Mouse (Mus musculus) MEL (cell line): Measurements from ENCODE around the gene Rpl13a. TPM values are rescaled to one million over a fixed set of nuclear protein-coding genes. Genes with fewer than 3 reads are reported as not detected.
A peak's percentile ranks its signal among the peaks of the same experiment; 100 is the strongest.

ENCODE experiments used
- DNase-seq: peaks from one replicate; pipeline ENCODE4 v3.0.0; 2011; ENCODE audit warnings: low read depth, low spot score
- H3K27ac ChIP-seq: 2 replicates; pipeline ENCODE4 v1.5.1; 2012; ENCODE audit warnings: low read depth, mild to moderate bottlenecking, control low read depth, low read length, moderate library complexity; ENCODE audit not compliant: control insufficient read depth
- H3K27me3 ChIP-seq, 2 experiments: fragments of 150-350 bp in 1 of 2; sonication (generic) in 1 of 2; 2 replicates each; pipeline ENCODE4 v1.6.1; 2012; ENCODE audit warnings: low read length in 2 of 2, mild to moderate bottlenecking in 2 of 2, improper control_type of control experiment in 1 of 2, moderate library complexity in 1 of 2; ENCODE audit not compliant: insufficient read depth in 2 of 2, control insufficient read depth in 1 of 2
- H3K36me3 ChIP-seq, 2 experiments: 2 replicates each; pipeline ENCODE4 v1.6.1; 2012 to 2014; ENCODE audit warnings: low read length in 2 of 2, improper control_type of control experiment in 1 of 2, inconsistent platforms in 1 of 2, mild to moderate bottlenecking in 1 of 2; ENCODE audit not compliant: insufficient read depth in 2 of 2, control insufficient read depth in 1 of 2
- H3K4me1 ChIP-seq, 2 experiments: fragments of 150-350 bp in 1 of 2; sonication (generic) in 1 of 2; 2 replicates each; pipeline ENCODE4 v1.6.1; 2012; ENCODE audit warnings: low read length in 2 of 2, improper control_type of control experiment in 1 of 2, mild to moderate bottlenecking in 1 of 2; ENCODE audit not compliant: insufficient read depth in 2 of 2, control insufficient read depth in 1 of 2
- H3K4me3 ChIP-seq, 2 experiments: fragments of 150-350 bp in 1 of 2; sonication (generic) in 1 of 2; 2 replicates each; pipeline ENCODE4 v1.5.1; 2012; ENCODE audit warnings: low read depth in 2 of 2, low read length in 2 of 2, mild to moderate bottlenecking in 2 of 2, moderate library complexity in 2 of 2, control low read depth in 1 of 2, improper control_type of control experiment in 1 of 2; ENCODE audit not compliant: control insufficient read depth in 1 of 2, insufficient read depth in 1 of 2
- H3K79me2 ChIP-seq: 2 replicates; pipeline ENCODE4 v1.6.1; 2012; ENCODE audit warnings: mild to moderate bottlenecking, low read length, moderate library complexity; ENCODE audit not compliant: control insufficient read depth, poor library complexity, insufficient read depth
- H3K9ac ChIP-seq: 2 replicates; pipeline ENCODE4 v1.6.1; 2012; ENCODE audit warnings: low read depth, mild to moderate bottlenecking, control low read depth, low read length, moderate library complexity; ENCODE audit not compliant: control insufficient read depth, poor library complexity, severe bottlenecking
- H3K9me3 ChIP-seq: fragments of 150-350 bp; sonication (generic); replicated peaks from 2 replicates; pipeline ENCODE4 v1.6.1; 2012; ENCODE audit warnings: mild to moderate bottlenecking, low read length, improper control_type of control experiment, moderate library complexity; ENCODE audit not compliant: insufficient read depth
- BHLHE40 ChIP-seq: IDR thresholded peaks from 2 replicates; pipeline ENCODE4 v1.6.1; 2012; ENCODE audit warnings: low read depth, mild to moderate bottlenecking, inconsistent platforms, low read length, improper control_type of control experiment, borderline replicate concordance
- CHD1 ChIP-seq: IDR thresholded peaks from 2 replicates; pipeline ENCODE4 v1.6.1; 2012; ENCODE audit warnings: low read depth, mild to moderate bottlenecking, inconsistent platforms, low read length, improper control_type of control experiment
- CHD2 ChIP-seq: IDR thresholded peaks from 2 replicates; pipeline ENCODE4 v1.6.1; 2011; ENCODE audit warnings: low read length, improper control_type of control experiment
- CTCF ChIP-seq, 3 experiments: IDR thresholded peaks in 2 of 3; conservative IDR thresholded peaks in 1 of 3; 2 replicates each; pipeline ENCODE4 v1.5.1; 2011 to 2012; ENCODE audit warnings: low read length in 3 of 3, low read depth in 2 of 3, mild to moderate bottlenecking in 2 of 3, improper control_type of control experiment in 1 of 3, inconsistent platforms in 1 of 3, mixed read lengths in 1 of 3, moderate library complexity in 1 of 3; ENCODE audit not compliant: control insufficient read depth in 1 of 3, insufficient read depth in 1 of 3, poor library complexity in 1 of 3, severe bottlenecking in 1 of 3
- E2F4 ChIP-seq: IDR thresholded peaks from 2 replicates; pipeline ENCODE4 v1.6.1; 2011; ENCODE audit warnings: low read depth, low read length, improper control_type of control experiment, borderline replicate concordance
- ELF1 ChIP-seq: IDR thresholded peaks from 2 replicates; pipeline ENCODE4 v1.6.1; 2014; ENCODE audit warnings: low read depth, mild to moderate bottlenecking, inconsistent platforms, low read length, improper control_type of control experiment, moderate library complexity
- EP300 ChIP-seq, 2 experiments: IDR thresholded peaks; 2 replicates each; pipeline ENCODE4 v1.6.1; 2011; ENCODE audit warnings: improper control_type of control experiment in 2 of 2, low read length in 2 of 2, low read depth in 1 of 2, mild to moderate bottlenecking in 1 of 2
- ETS1 ChIP-seq: IDR thresholded peaks from 2 replicates; pipeline ENCODE4 v1.6.1; 2012; ENCODE audit warnings: low read depth, mild to moderate bottlenecking, inconsistent platforms, low read length, improper control_type of control experiment, moderate library complexity
- GABPA ChIP-seq: IDR thresholded peaks from 2 replicates; pipeline ENCODE4 v1.6.1; 2012; ENCODE audit warnings: low read depth, mild to moderate bottlenecking, inconsistent platforms, low read length, improper control_type of control experiment, moderate library complexity
- GATA1 ChIP-seq: IDR thresholded peaks from 2 replicates; pipeline ENCODE4 v1.6.1; 2011; ENCODE audit warnings: low read depth, low read length, improper control_type of control experiment
- HCFC1 ChIP-seq: IDR thresholded peaks from 2 replicates; pipeline ENCODE4 v1.6.1; 2012; ENCODE audit warnings: low read depth, mild to moderate bottlenecking, inconsistent platforms, low read length, improper control_type of control experiment, moderate library complexity
- JUND ChIP-seq: IDR thresholded peaks from 2 replicates; pipeline ENCODE4 v1.6.1; 2011; ENCODE audit warnings: low read depth, mild to moderate bottlenecking, improper control_type of control experiment, low read length
- KAT2A ChIP-seq: conservative IDR thresholded peaks from 2 replicates; pipeline ENCODE4 v1.6.1; 2012; ENCODE audit warnings: low read depth, low read length, improper control_type of control experiment, inconsistent platforms
- MAFK ChIP-seq: IDR thresholded peaks from 2 replicates; pipeline ENCODE4 v1.6.1; 2011; ENCODE audit warnings: low read depth, mild to moderate bottlenecking, low read length, improper control_type of control experiment, borderline replicate concordance
- MAX ChIP-seq: IDR thresholded peaks from 2 replicates; pipeline ENCODE4 v1.6.1; 2011; ENCODE audit warnings: low read length, improper control_type of control experiment
- MAZ ChIP-seq: IDR thresholded peaks from 2 replicates; pipeline ENCODE4 v1.6.1; 2012; ENCODE audit warnings: low read depth, mild to moderate bottlenecking, inconsistent platforms, low read length, improper control_type of control experiment
- MXI1 ChIP-seq: IDR thresholded peaks from 2 replicates; pipeline ENCODE4 v1.6.1; 2011; ENCODE audit warnings: mild to moderate bottlenecking, low read depth, low read length, improper control_type of control experiment
- MYB ChIP-seq: IDR thresholded peaks from 2 replicates; pipeline ENCODE4 v1.6.1; 2011; ENCODE audit warnings: mild to moderate bottlenecking, low read depth, low read length, improper control_type of control experiment
- MYC ChIP-seq: IDR thresholded peaks from 2 replicates; pipeline ENCODE4 v1.6.1; 2011; ENCODE audit warnings: low read depth, mild to moderate bottlenecking, low read length, improper control_type of control experiment, moderate library complexity
- NELFE ChIP-seq: IDR thresholded peaks from 2 replicates; pipeline ENCODE4 v1.6.1; 2011; ENCODE audit warnings: low read depth, low read length, improper control_type of control experiment
- NRF1 ChIP-seq: IDR thresholded peaks from 2 replicates; pipeline ENCODE4 v1.6.1; 2014; ENCODE audit warnings: low read depth, mild to moderate bottlenecking, inconsistent platforms, low read length, improper control_type of control experiment, moderate library complexity; ENCODE audit not compliant: poor library complexity, insufficient read depth, severe bottlenecking
- POLR2A ChIP-seq, 2 experiments: IDR thresholded peaks; 2 replicates each; pipeline ENCODE4 v1.6.1; 2011 to 2012; ENCODE audit warnings: low read length in 2 of 2, mild to moderate bottlenecking in 2 of 2, control low read depth in 1 of 2, improper control_type of control experiment in 1 of 2, low read depth in 1 of 2, moderate library complexity in 1 of 2; ENCODE audit not compliant: control insufficient read depth in 1 of 2, insufficient read depth in 1 of 2, poor library complexity in 1 of 2
- POLR2AphosphoS2 ChIP-seq: IDR thresholded peaks from 2 replicates; pipeline ENCODE4 v1.6.1; 2011; ENCODE audit warnings: low read length, improper control_type of control experiment
- POLR2AphosphoS5 ChIP-seq: IDR thresholded peaks from 2 replicates; pipeline ENCODE4 v1.6.1; 2012; ENCODE audit warnings: low read depth, borderline replicate concordance, mild to moderate bottlenecking, inconsistent platforms, low read length, moderate library complexity, mixed read lengths
- RAD21 ChIP-seq: IDR thresholded peaks from 2 replicates; pipeline ENCODE4 v1.6.1; 2011; ENCODE audit warnings: mild to moderate bottlenecking, low read depth, low read length, improper control_type of control experiment
- RCOR1 ChIP-seq: IDR thresholded peaks from 2 replicates; pipeline ENCODE4 v1.6.1; 2012; ENCODE audit warnings: low read depth, mild to moderate bottlenecking, inconsistent platforms, low read length, improper control_type of control experiment
- SIN3A ChIP-seq: IDR thresholded peaks from 2 replicates; pipeline ENCODE4 v1.6.1; 2012; ENCODE audit warnings: low read length, improper control_type of control experiment, inconsistent platforms
- SMC3 ChIP-seq: IDR thresholded peaks from 2 replicates; pipeline ENCODE4 v1.6.1; 2011; ENCODE audit warnings: low read depth, low read length, improper control_type of control experiment
- TBP ChIP-seq: IDR thresholded peaks from 2 replicates; pipeline ENCODE4 v1.8.0; 2011; ENCODE audit warnings: low read depth, low read length, improper control_type of control experiment
- TCF12 ChIP-seq: IDR thresholded peaks from 2 replicates; pipeline ENCODE4 v1.6.1; 2014; ENCODE audit warnings: low read depth, mild to moderate bottlenecking, inconsistent platforms, low read length, improper control_type of control experiment, moderate library complexity
- UBTF ChIP-seq: IDR thresholded peaks from 2 replicates; pipeline ENCODE4 v1.6.1; 2012; ENCODE audit warnings: low read depth, mild to moderate bottlenecking, inconsistent platforms, low read length, improper control_type of control experiment, moderate library complexity, borderline replicate concordance; ENCODE audit not compliant: insufficient read depth
- USF1 ChIP-seq: IDR thresholded peaks from 2 replicates; pipeline ENCODE4 v1.6.1; 2014; ENCODE audit warnings: low read depth, mild to moderate bottlenecking, inconsistent platforms, low read length, improper control_type of control experiment, moderate library complexity
- USF2 ChIP-seq, 2 experiments: IDR thresholded peaks; 2 replicates each; pipeline ENCODE4 v1.6.1; 2011 to 2012; ENCODE audit warnings: improper control_type of control experiment in 2 of 2, low read length in 2 of 2, borderline replicate concordance in 1 of 2, inconsistent platforms in 1 of 2, low read depth in 1 of 2, mild to moderate bottlenecking in 1 of 2; ENCODE audit not compliant: insufficient read depth in 1 of 2
- ZC3H11A ChIP-seq: IDR thresholded peaks from 2 replicates; pipeline ENCODE4 v1.6.1; 2012; ENCODE audit warnings: low read depth, mild to moderate bottlenecking, inconsistent platforms, low read length, improper control_type of control experiment
- ZKSCAN1 ChIP-seq: IDR thresholded peaks from 2 replicates; pipeline ENCODE4 v1.6.1; 2012; ENCODE audit warnings: low read depth, mild to moderate bottlenecking, inconsistent platforms, low read length, improper control_type of control experiment, moderate library complexity
- ZMIZ1 ChIP-seq: IDR thresholded peaks from 2 replicates; pipeline ENCODE4 v1.6.1; 2012; ENCODE audit warnings: low read depth, mild to moderate bottlenecking, inconsistent platforms, low read length, improper control_type of control experiment, moderate library complexity
- polyA plus RNA-seq, 2 experiments: library from polyadenylated mRNA; stranded (reverse) in 1 of 2; unstranded in 1 of 2; fragments of >175 nt in 1 of 2; fragments of >200 nt in 1 of 2; gene quantifications; 2 replicates each; pipeline versions ENCODE4 v1.2.1 to v1.2.4; 2012; ENCODE audit warnings: low replicate concordance in 2 of 2, low read depth in 1 of 2; ENCODE audit not compliant: insufficient read length in 2 of 2, insufficient read depth in 1 of 2, missing spikeins in 1 of 2
- total RNA-seq: library from RNA; depleted of rRNA; stranded (reverse); fragments of 300-350 nt; gene quantifications from 2 replicates; pipeline ENCODE4 v1.2.3, GENCODE M21; 2012; rRNA removed

Gene Rpl13a
- total RNA-seq (2,773 and 3,160 TPM in 2 replicates), polyA plus RNA-seq (1,000 to 10,000 TPM; 2,091 to 3,727 TPM)

DNA sequence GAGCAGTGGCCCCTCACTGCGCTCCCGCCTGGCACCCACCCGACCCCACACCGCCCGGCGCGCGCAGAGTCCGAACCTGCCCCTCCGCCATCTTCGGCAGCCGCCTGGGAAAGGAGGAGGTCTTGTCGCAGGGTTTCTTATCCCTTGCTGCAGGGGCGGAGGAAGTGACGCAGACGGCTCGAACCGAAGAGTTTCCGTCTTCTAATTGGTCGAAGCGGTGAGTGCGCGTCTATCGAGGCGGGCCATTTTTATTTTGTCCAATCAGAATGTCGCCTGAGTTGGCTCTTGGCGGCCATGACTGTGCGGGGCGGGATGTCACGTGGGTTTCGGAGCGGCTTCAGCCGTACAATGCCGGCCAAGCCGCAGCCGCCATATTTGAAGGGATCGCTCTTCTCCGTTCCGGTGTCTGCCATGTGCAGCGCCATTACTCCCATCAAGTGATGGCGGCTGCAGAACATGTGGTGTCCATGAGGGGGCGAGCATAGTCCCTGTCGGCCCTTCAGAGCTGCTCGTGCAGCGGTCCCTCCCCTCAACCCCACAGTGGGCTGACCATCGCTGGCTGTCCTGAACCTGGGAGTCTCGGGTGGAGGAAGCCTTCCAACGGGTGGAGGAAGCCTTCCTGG lies at the start of gene Rpl13a:
Rpl13a (minus strand) TSS at position 138 of the 623 bp plus-strand sequence.
- H3K9me3 ChIP-seq: no peaks in the 10 kb centered on the region
- DNase-seq: peak; percentile 99
- TF ChIP-seq RCOR1 (no peak), MAX (no peak), POLR2AphosphoS5 (peak; percentile 20), MXI1 (no peak), E2F4 (no peak), MYC (no peak), HCFC1 (no peak), CTCF (IDR thresholded peaks at IDR 0.05 in 2 of 3, conservative IDR thresholded peaks at IDR 0.05 in 1 of 3; ENCODE audit: control insufficient read depth in 1 of 3, insufficient read depth in 1 of 3, low read depth in 2 of 3, low read length in 3 of 3, poor library complexity in 1 of 3, severe bottlenecking in 1 of 3) (peak in 2 of 3 experiments; percentile 43 to 49; a peak in 3 of 6 replicates), ZKSCAN1 (no peak), CHD2 (no peak), USF2 (IDR thresholded peaks at IDR 0.05; ENCODE audit: borderline replicate concordance in 1 of 2, insufficient read depth in 1 of 2, low read depth in 1 of 2, low read length in 2 of 2) (peak in 1 of 2 experiments; percentile 33; a peak in 1 of 4 replicates), USF1 (no peak), BHLHE40 (no peak), MAZ (no peak), MAFK (no peak), GABPA (no peak), ETS1 (no peak), NELFE (no peak), ZC3H11A (no peak), NRF1 (no peak), CHD1 (no peak), MYB (no peak), JUND (no peak), POLR2AphosphoS2 (no peak), SMC3 (no peak), POLR2A (IDR thresholded peaks at IDR 0.05; ENCODE audit: control insufficient read depth in 1 of 2, insufficient read depth in 1 of 2, low read depth in 1 of 2, low read length in 2 of 2, poor library complexity in 1 of 2) (peak; percentile 82 to 91; a peak in 3 of 4 replicates), UBTF (peak; percentile 50; the same call in 1 of the 2 replicates), ZMIZ1 (no peak), TBP (peak; percentile 96), ELF1 (no peak), SIN3A (no peak), GATA1 (no peak), RAD21 (no peak), KAT2A (no peak), EP300 (IDR thresholded peaks at IDR 0.05; ENCODE audit: low read depth in 1 of 2, low read length in 2 of 2) (no peak), TCF12 (no peak)
- TF ChIP-seq, all 39 proteins: peak for 6
- peaks cover 11 to 12% of the 10 kb centered on the region in 2 experiments for H3K36me3 ChIP-seq
- peak within 1 kb of the TSS; percentile 95 for H3K27ac ChIP-seq
- peaks cover 0 to 6% of the 10 kb centered on the region in 2 experiments; a peak in 2 of 4 replicates for H3K4me1 ChIP-seq
- peaks cover 48% of the 10 kb centered on the region for H3K79me2 ChIP-seq
- H3K27me3 ChIP-seq: no peaks in the 10 kb centered on the region
- peak within 1 kb of the TSS; percentile 87 to 91 for H3K4me3 ChIP-seq
- peak within 1 kb of the TSS; percentile 97 for H3K9ac ChIP-seq
